Mouse (Mus musculus) macrophage (primary cell): Measurements from ENCODE around the gene Cfb. TPM values are rescaled to one million over a fixed set of nuclear protein-coding genes. Genes with fewer than 3 reads are reported as not detected.
A peak's percentile ranks its signal among the peaks of the same experiment; 100 is the strongest.

Experiments
- H3K27ac ChIP-seq: fragments of 350-480 bp; formaldehyde crosslinking; 2 replicates; pipeline ENCODE4 v1.9.0; 2021
- H3K36me3 ChIP-seq: fragments of 350-480 bp; formaldehyde crosslinking; 2 replicates; pipeline ENCODE4 v1.9.0; 2021; ENCODE audit errors: inconsistent target
- H3K4me3 ChIP-seq: fragments of 350-480 bp; formaldehyde crosslinking; 2 replicates; pipeline ENCODE4 v1.9.0; 2021; ENCODE audit errors: inconsistent target
- H3K79me2 ChIP-seq: fragments of 350-480 bp; formaldehyde crosslinking; 2 replicates; pipeline ENCODE4 v1.9.0; 2021; ENCODE audit errors: inconsistent target
- WGBS: methylation state at CpG from one replicate; pipeline ENCODE4 v1.1.7; 2026; ENCODE audit warnings: inconsistent platforms; ENCODE audit not compliant: missing documents; 5-methylcytosine and 5-hydroxymethylcytosine counted together
- polyA plus RNA-seq: library from polyadenylated mRNA; stranded (reverse); fragments of 250-400 nt; gene quantifications from 3 replicates; pipeline ENCODE4 v1.2.4, GENCODE M21; 2018; ENCODE audit warnings: inconsistent platforms

The Cfb gene
- polyA plus RNA-seq, 1 experiment from 2014 or later: 2.6 TPM

- Histone ChIP-seq H3K79me2 (no peaks in the 10 kb centered on the region; the same call in 1 of the 2 replicates), H3K27ac (no peak overlapping the region), H3K4me3 (no peak overlapping the region), H3K36me3 (no peaks in the 10 kb centered on the region)
- WGBS: 85% methylated on average over 13 of the region's 13 CpGs
Observed at GRCm38 (mm10) chr17:34861704-34862415, 458 bp downstream of the Cfb start.

GRCm38 (mm10) chr17:34860514-34860913 is 1.8 kb downstream of the Cfb start:
- 87% methylated on average over 9 of the region's 9 CpGs for WGBS
- H3K36me3 ChIP-seq: peaks cover 9% of the 10 kb centered on the region; the same call in 1 of the 2 replicates
- no peak overlapping the region for H3K27ac ChIP-seq
- no peak overlapping the region for H3K4me3 ChIP-seq
- no peaks in the 10 kb centered on the region; the same call in 1 of the 2 replicates for H3K79me2 ChIP-seq

- H3K27ac ChIP-seq: no peak overlapping the region
- no peak overlapping the region for H3K4me3 ChIP-seq
- H3K36me3 ChIP-seq: peaks cover 27% of the 10 kb centered on the region
- WGBS: 5% methylated on average over 4 of the region's 4 CpGs
- no peaks in the 10 kb centered on the region; the same call in 1 of the 2 replicates for H3K79me2 ChIP-seq
Observed at GRCm38 (mm10) chr17:34858670-34859069, 3.6 kb downstream of the Cfb start.

GRCm38 (mm10) chr17:34855825-34856224 is 6.5 kb downstream of the Cfb start:
- no peak overlapping the region for H3K4me3 ChIP-seq
- peaks cover 44% of the 10 kb centered on the region for H3K36me3 ChIP-seq

GRCm38 (mm10) chr17:34854761-34855160 is 7.6 kb downstream of the Cfb start:
- Histone ChIP-seq H3K36me3 (peaks cover 44% of the 10 kb centered on the region), H3K79me2 (peaks cover 11% of the 10 kb centered on the region; the same call in 1 of the 2 replicates), H3K27ac (no peak overlapping the region), H3K4me3 (no peak overlapping the region)
- WGBS: 94% methylated on average over 3 of the region's 3 CpGs

More at GRCm38 (mm10) chr17:34855825-34856224, 6.5 kb downstream of the Cfb start:
- Histone ChIP-seq H3K79me2 (peaks cover 5% of the 10 kb centered on the region; the same call in 1 of the 2 replicates), H3K27ac (no peak overlapping the region)
- 39% methylated on average over 3 of the region's 3 CpGs for WGBS

- H3K4me3 ChIP-seq: no peak overlapping the region
- peaks cover 22% of the 10 kb centered on the region; the same call in 1 of the 2 replicates for H3K79me2 ChIP-seq
- peaks cover 44% of the 10 kb centered on the region for H3K36me3 ChIP-seq
- 84% methylated on average over 8 of the region's 8 CpGs for WGBS
- no peak overlapping the region for H3K27ac ChIP-seq
Observed at GRCm38 (mm10) chr17:34853511-34853910, 8.8 kb downstream of the Cfb start.

GRCm38 (mm10) chr17:34850517-34851125 is 11.7 kb downstream of the Cfb start:
- Histone ChIP-seq H3K79me2 (peaks cover 22% of the 10 kb centered on the region; the same call in 1 of the 2 replicates), H3K27ac (peak overlapping the region; percentile 36), H3K4me3 (peak overlapping the region; percentile 90), H3K36me3 (peaks cover 60% of the 10 kb centered on the region)
- WGBS: under 1% methylated on average over 25 of the region's 25 CpGs

GRCm38 (mm10) chr17:34849722-34850516 is 12.4 kb downstream of the Cfb start, which contains the start of the genes Skiv2l and Nelfe:
Skiv2l (minus strand) TSS chr17:34850210.
Nelfe (plus strand) TSS chr17:34850391.
- WGBS: 2% methylated on average over 55 of the region's 65 CpGs
- H3K27ac ChIP-seq: peak within 1 kb of the TSS; percentile 44
- peak within 1 kb of the TSS; percentile 90 for H3K4me3 ChIP-seq
- H3K79me2 ChIP-seq: peaks cover 22% of the 10 kb centered on the region; the same call in 1 of the 2 replicates
- H3K36me3 ChIP-seq: peaks cover 60% of the 10 kb centered on the region

GRCm38 (mm10) chr17:34847615-34848014 is 14.7 kb downstream of the Cfb start:
- 92% methylated on average over 7 of the region's 7 CpGs for WGBS

GRCm38 (mm10) chr17:34847192-34847591 is 15.1 kb downstream of the Cfb start:
- H3K79me2 ChIP-seq: peaks cover 22% of the 10 kb centered on the region; the same call in 1 of the 2 replicates
- H3K27ac ChIP-seq: no peak overlapping the region
- no peak overlapping the region for H3K4me3 ChIP-seq
- H3K36me3 ChIP-seq: peaks cover 61% of the 10 kb centered on the region
- 93% methylated on average over 6 of the region's 6 CpGs for WGBS

More at GRCm38 (mm10) chr17:34847615-34848014, 14.7 kb downstream of the Cfb start:
- Histone ChIP-seq H3K79me2 (peaks cover 22% of the 10 kb centered on the region; the same call in 1 of the 2 replicates), H3K4me3 (no peak overlapping the region), H3K27ac (no peak overlapping the region), H3K36me3 (peaks cover 61% of the 10 kb centered on the region)

GRCm38 (mm10) chr17:34844884-34845283 is 17.4 kb downstream of the Cfb start:
- Histone ChIP-seq H3K27ac (no peak overlapping the region), H3K36me3 (peaks cover 82% of the 10 kb centered on the region), H3K79me2 (peaks cover 12% of the 10 kb centered on the region; the same call in 1 of the 2 replicates), H3K4me3 (no peak overlapping the region)
- 93% methylated on average over 12 of the region's 13 CpGs for WGBS

GRCm38 (mm10) chr17:34840736-34841307 is 21.5 kb downstream of the Cfb start:
- WGBS: 87% methylated on average over 6 of the region's 6 CpGs
- no peak overlapping the region for H3K4me3 ChIP-seq
- peaks cover 23% of the 10 kb centered on the region for H3K79me2 ChIP-seq
- H3K27ac ChIP-seq: no peak overlapping the region
- H3K36me3 ChIP-seq: peaks cover 71% of the 10 kb centered on the region

- Histone ChIP-seq H3K4me3 (no peak overlapping the region), H3K36me3 (peaks cover 51% of the 10 kb centered on the region), H3K79me2 (peaks cover 43% of the 10 kb centered on the region), H3K27ac (no peak overlapping the region)
- 94% methylated on average over 7 of the region's 7 CpGs for WGBS
Observed at GRCm38 (mm10) chr17:34838785-34839184, 23.5 kb downstream of the Cfb start.
